Mouse (Mus musculus) forebrain, postnatal 0 days (tissue): ENCODE measurements around the gene Eno3. TPM values are rescaled to one million over a fixed set of nuclear protein-coding genes. Genes with fewer than 3 reads are reported as not detected.

Experiments used
- ATAC-seq: fragments of 200-750 bp; cut with Nextera tagmentation; 2 replicates; pipeline ENCODE4 v1.8.0; 2017; ENCODE audit warnings: mild to moderate bottlenecking, moderate library complexity
- DNase-seq: peaks from one replicate; pipeline ENCODE4 v3.0.0-alpha.2; 2015
- H3K27ac ChIP-seq: fragments of 300-500 bp; sonication (generic); 2 replicates; pipeline ENCODE4 v1.5.1; 2014; ENCODE audit warnings: low read depth, mild to moderate bottlenecking, antibody characterized with exemption, low read length, moderate library complexity, mixed read lengths
- H3K27me3 ChIP-seq: fragments of 300-500 bp; sonication (generic); 2 replicates; pipeline ENCODE4 v1.6.1; 2014; ENCODE audit warnings: mild to moderate bottlenecking, low read length, mixed read lengths; ENCODE audit not compliant: insufficient read depth
- H3K36me3 ChIP-seq: fragments of 300-500 bp; sonication (generic); 2 replicates; pipeline ENCODE4 v1.6.1; 2014; ENCODE audit warnings: mild to moderate bottlenecking, moderate library complexity; ENCODE audit not compliant: insufficient read depth
- H3K4me1 ChIP-seq: fragments of 300-500 bp; sonication (generic); 2 replicates; pipeline ENCODE4 v1.6.1; 2014; ENCODE audit warnings: antibody characterized with exemption; ENCODE audit not compliant: insufficient read depth
- H3K4me2 ChIP-seq: fragments of 300-500 bp; sonication (generic); 2 replicates; pipeline ENCODE4 v1.6.1; 2014; ENCODE audit warnings: low read depth, mild to moderate bottlenecking, moderate library complexity
- H3K4me3 ChIP-seq: fragments of 300-500 bp; sonication (generic); 2 replicates; pipeline ENCODE4 v1.5.1; 2014; ENCODE audit warnings: low read depth, low read length, mixed read lengths
- H3K9ac ChIP-seq: fragments of 300-500 bp; sonication (generic); 2 replicates; pipeline ENCODE4 v1.6.1; 2014; ENCODE audit warnings: mild to moderate bottlenecking
- H3K9me3 ChIP-seq: fragments of 300-500 bp; sonication (generic); 2 replicates; pipeline ENCODE4 v1.6.1; 2016; ENCODE audit warnings: low read length
- CTCF ChIP-seq: sonication (generic); IDR thresholded peaks from 2 replicates; pipeline ENCODE4 v1.5.1; 2016; ENCODE audit warnings: antibody characterized with exemption, control low read depth, low read depth
- WGBS: fragments of 180-500 bp; shearing (Covaris S2); extraction: QIAGEN DNeasy Blood & Tissue Kit; methylation state at CpG from one replicate; pipeline ENCODE4 v1.1.7; 2014; 5-methylcytosine and 5-hydroxymethylcytosine counted together
- polyA plus RNA-seq: library from polyadenylated mRNA; unstranded; fragments of >200 nt; fragmentation: Nextera tagmentation; extraction: Ambion mirVana; gene quantifications from 2 replicates; pipeline ENCODE4 v1.2.1, GENCODE M21; 2015
- total RNA-seq: library from RNA; depleted of rRNA; stranded (reverse); fragments of >200 nt; gene quantifications from 2 replicates; pipeline ENCODE4 v1.2.3, GENCODE M21; 2014

Gene Eno3
- total and polyA plus RNA-seq, 2 experiments from 2014 or later: 5.5 to 14.6 TPM

DNA sequence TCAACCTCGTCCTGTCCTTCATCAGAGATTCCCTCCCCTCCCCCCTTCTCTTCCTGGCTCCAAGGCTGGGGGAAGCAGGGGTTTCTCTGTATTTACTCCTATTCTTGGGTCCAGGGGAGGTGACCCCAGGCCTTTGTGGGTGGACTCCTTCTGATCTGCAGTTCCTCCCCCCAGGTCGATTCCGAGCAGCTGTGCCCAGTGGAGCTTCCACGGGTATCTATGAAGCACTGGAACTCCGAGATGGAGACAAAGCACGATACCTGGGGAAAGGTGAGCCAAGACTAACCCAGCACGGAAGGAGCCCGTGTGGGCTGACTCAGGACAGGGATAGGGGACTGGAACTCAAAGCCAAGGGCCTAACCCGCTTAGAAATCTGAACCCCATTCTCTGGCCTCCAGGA is 989 bp downstream of the Eno3 start:
- no peaks in the 10 kb centered on the region for H3K4me1 ChIP-seq
- no peaks in the 10 kb centered on the region for H3K9me3 ChIP-seq
- TF ChIP-seq CTCF: no peak
- DNase-seq (no peak), ATAC-seq (no peak)
- H3K27me3 ChIP-seq: no peaks in the 10 kb centered on the region
- H3K27ac ChIP-seq: no peak overlapping the region
- 65% methylated on average over 9 of the region's 9 CpGs for WGBS
- no peak overlapping the region for H3K9ac ChIP-seq
- peaks cover 10% of the 10 kb centered on the region for H3K36me3 ChIP-seq
- no peak overlapping the region for H3K4me3 ChIP-seq
- no peak overlapping the region for H3K4me2 ChIP-seq

DNA sequence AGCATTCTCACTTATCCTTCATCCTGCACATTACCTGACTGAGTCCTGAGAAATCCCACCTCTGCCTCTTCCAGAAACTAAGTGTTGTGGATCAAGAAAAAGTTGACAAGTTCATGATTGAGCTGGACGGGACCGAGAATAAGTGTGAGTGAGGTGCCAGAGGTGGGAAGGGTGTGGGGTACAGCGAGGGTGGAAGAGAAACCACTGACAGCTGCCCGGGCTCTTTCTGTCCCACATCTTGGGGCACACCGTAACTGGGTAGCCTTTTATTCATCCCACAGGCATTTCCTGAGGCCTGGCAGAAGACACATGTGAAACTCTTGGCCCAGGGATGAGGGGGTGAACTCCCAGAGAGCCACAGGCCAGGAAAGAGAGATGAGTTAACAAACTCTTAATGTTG is 1.5 kb downstream of the Eno3 start:
- Histone ChIP-seq H3K9me3 (no peaks in the 10 kb centered on the region), H3K27me3 (no peaks in the 10 kb centered on the region), H3K36me3 (peaks cover 15% of the 10 kb centered on the region), H3K4me2 (no peak overlapping the region), H3K4me3 (no peak overlapping the region), H3K4me1 (no peaks in the 10 kb centered on the region), H3K9ac (no peak overlapping the region), H3K27ac (no peak overlapping the region)
- DNase-seq (no peak), ATAC-seq (no peak)
- TF ChIP-seq CTCF: no peak
- 88% methylated on average over 5 of the region's 5 CpGs for whole genome bisulfite sequencing

GRCm38 (mm10) chr11:70658942-70659341 is 1.9 kb downstream of the Eno3 start:
- Histone ChIP-seq H3K27ac (no peak overlapping the region), H3K4me2 (no peak overlapping the region), H3K9me3 (no peaks in the 10 kb centered on the region), H3K4me1 (no peaks in the 10 kb centered on the region), H3K36me3 (peaks cover 19% of the 10 kb centered on the region), H3K27me3 (no peaks in the 10 kb centered on the region), H3K9ac (no peak overlapping the region), H3K4me3 (no peak overlapping the region)
- TF ChIP-seq CTCF: no peak
- ATAC-seq (no peak), DNase-seq (no peak)
- WGBS: 85% methylated on average over 8 of the region's 8 CpGs

GRCm38 (mm10) chr11:70660571-70660970 is 3.6 kb downstream of the Eno3 start:
- WGBS: 89% methylated on average over 8 of the region's 8 CpGs
- H3K4me1 ChIP-seq: no peaks in the 10 kb centered on the region
- no peak overlapping the region for H3K27ac ChIP-seq
- DNase-seq (no peak), ATAC-seq (no peak)
- H3K4me3 ChIP-seq: no peak overlapping the region
- no peaks in the 10 kb centered on the region for H3K9me3 ChIP-seq
- TF ChIP-seq CTCF: no peak
- H3K4me2 ChIP-seq: no peak overlapping the region
- no peak overlapping the region for H3K9ac ChIP-seq
- no peaks in the 10 kb centered on the region for H3K27me3 ChIP-seq
- H3K36me3 ChIP-seq: peaks cover 33% of the 10 kb centered on the region

GRCm38 (mm10) chr11:70663101-70663500 is 6.1 kb downstream of the Eno3 start:
- Histone ChIP-seq H3K9ac (no peak overlapping the region), H3K27me3 (no peaks in the 10 kb centered on the region), H3K4me2 (no peak overlapping the region), H3K4me1 (no peaks in the 10 kb centered on the region), H3K9me3 (no peaks in the 10 kb centered on the region), H3K4me3 (no peak overlapping the region), H3K36me3 (peaks cover 33% of the 10 kb centered on the region), H3K27ac (no peak overlapping the region)
- 88% methylated on average over 8 of the region's 8 CpGs for WGBS
- DNase-seq: no peak
- no peak for TF ChIP-seq CTCF
- ATAC-seq: no peak

DNA sequence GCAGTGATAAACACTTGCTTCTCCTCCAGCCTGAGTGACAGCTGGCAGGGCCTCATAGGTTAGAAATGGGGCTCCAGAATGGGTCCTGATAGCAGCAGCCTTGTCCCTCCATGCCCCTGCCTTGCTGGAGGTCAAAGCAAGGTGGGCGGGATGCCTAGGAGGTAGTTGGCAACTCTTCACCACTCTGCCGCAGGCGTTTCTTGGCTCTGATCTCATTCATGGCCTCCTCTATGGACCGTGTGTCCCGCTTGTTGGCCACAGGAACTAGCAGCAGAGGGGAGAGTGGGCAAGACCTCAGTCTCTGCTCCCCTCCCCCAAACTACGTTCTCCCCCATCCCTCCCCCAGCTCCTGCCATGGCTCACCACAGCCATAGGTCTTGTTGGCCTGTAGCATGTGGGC is 7.0 kb downstream of the Eno3 start:
- Histone ChIP-seq H3K4me3 (no peak overlapping the region), H3K36me3 (peaks cover 33% of the 10 kb centered on the region), H3K27me3 (no peaks in the 10 kb centered on the region), H3K4me2 (no peak overlapping the region), H3K9me3 (no peaks in the 10 kb centered on the region), H3K9ac (no peak overlapping the region), H3K27ac (no peak overlapping the region), H3K4me1 (no peaks in the 10 kb centered on the region)
- WGBS: 93% methylated on average over 6 of the region's 6 CpGs
- DNase-seq (no peak), ATAC-seq (no peak)
- no peak for TF ChIP-seq CTCF

GRCm38 (mm10) chr11:70664741-70665140 is 7.7 kb downstream of the Eno3 start:
- H3K9me3 ChIP-seq: no peaks in the 10 kb centered on the region
- peaks cover 33% of the 10 kb centered on the region for H3K36me3 ChIP-seq
- no peak overlapping the region for H3K4me2 ChIP-seq
- no peak overlapping the region for H3K9ac ChIP-seq
- H3K27me3 ChIP-seq: no peaks in the 10 kb centered on the region
- H3K4me3 ChIP-seq: no peak overlapping the region
- ATAC-seq (no peak), DNase-seq (no peak)
- no peaks in the 10 kb centered on the region for H3K4me1 ChIP-seq
- no peak for TF ChIP-seq CTCF
- H3K27ac ChIP-seq: no peak overlapping the region
- 93% methylated on average over 9 of the region's 9 CpGs for WGBS

DNA sequence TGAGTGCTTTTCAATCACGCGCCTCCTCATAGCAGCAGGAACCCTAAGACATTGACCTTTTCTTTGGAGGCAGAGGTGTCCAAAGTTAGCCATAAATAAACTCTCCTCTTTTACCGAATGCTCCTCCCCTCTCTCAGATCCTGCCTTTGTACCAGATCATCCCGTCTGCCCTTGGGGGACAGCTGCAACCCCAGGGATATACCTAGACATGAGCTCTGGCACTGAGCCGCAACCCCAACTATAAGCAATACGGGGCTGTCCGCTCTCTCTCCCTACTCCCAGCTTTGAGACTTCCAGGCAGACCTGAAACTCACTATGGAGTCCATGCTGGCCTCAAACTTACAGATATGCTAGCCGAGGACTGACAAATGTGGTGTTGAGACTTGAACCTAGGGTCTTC is 9.7 kb downstream of the Eno3 start:
- H3K9ac ChIP-seq: no peak overlapping the region
- H3K4me2 ChIP-seq: no peak overlapping the region
- H3K9me3 ChIP-seq: no peaks in the 10 kb centered on the region
- H3K4me1 ChIP-seq: peaks cover 9% of the 10 kb centered on the region; the same call in 1 of the 2 replicates
- H3K27ac ChIP-seq: no peak overlapping the region
- ATAC-seq: no peak
- no peak overlapping the region for H3K4me3 ChIP-seq
- no peaks in the 10 kb centered on the region for H3K27me3 ChIP-seq
- no peak for TF ChIP-seq CTCF
- 97% methylated on average over 8 of the region's 8 CpGs for WGBS
- peaks cover 39% of the 10 kb centered on the region for H3K36me3 ChIP-seq
- no peak for DNase-seq
